Mouse (Mus musculus) embryonic facial prominence, embryonic 11.5 days (tissue): ENCODE results near the gene Gm17268. TPM values are rescaled to one million over a fixed set of nuclear protein-coding genes. Genes with fewer than 3 reads are reported as not detected.

Experiments
- ATAC-seq: fragments of 200-750 bp; cut with Nextera tagmentation; replicated peaks from 2 replicates; pipeline ENCODE4 v1.8.0; 2017; ENCODE audit warnings: low read depth; ENCODE audit not compliant: insufficient number of reproducible peaks, low FRiP score, low TSS enrichment
- DNase-seq: peaks from one replicate; pipeline ENCODE4 v3.0.0-alpha.2; 2015; ENCODE audit warnings: low spot score
- H3K27ac ChIP-seq: fragments of 300-500 bp; sonication (generic); replicated peaks from 2 replicates; pipeline ENCODE4 v1.5.1; 2014; ENCODE audit warnings: mild to moderate bottlenecking, low read depth, low read length, control low read depth
- H3K27me3 ChIP-seq: fragments of 300-500 bp; sonication (generic); 2 replicates; pipeline ENCODE4 v1.6.1; 2014; ENCODE audit warnings: mild to moderate bottlenecking, low read length, moderate library complexity, mixed read lengths; ENCODE audit not compliant: control insufficient read depth, insufficient read depth
- H3K36me3 ChIP-seq: fragments of 300-500 bp; sonication (generic); replicated peaks from 2 replicates; pipeline ENCODE4 v1.6.1; 2014; ENCODE audit warnings: low read depth, mild to moderate bottlenecking, low read length, moderate library complexity, mixed read lengths; ENCODE audit not compliant: control insufficient read depth, insufficient read depth
- H3K4me1 ChIP-seq: fragments of 300-500 bp; sonication (generic); 2 replicates; pipeline ENCODE4 v1.6.1; 2014; ENCODE audit warnings: low read length, mixed read lengths; ENCODE audit not compliant: control insufficient read depth, insufficient read depth
- H3K4me2 ChIP-seq: fragments of 300-500 bp; sonication (generic); 2 replicates; pipeline ENCODE4 v1.6.1; 2014; ENCODE audit warnings: low read depth, mild to moderate bottlenecking, control low read depth, low read length, moderate library complexity
- H3K4me3 ChIP-seq: fragments of 300-500 bp; sonication (generic); 2 replicates; pipeline ENCODE4 v1.5.1; 2014; ENCODE audit warnings: low read depth, low read length, control low read depth
- H3K9ac ChIP-seq: fragments of 300-500 bp; sonication (generic); replicated peaks from 2 replicates; pipeline ENCODE4 v1.6.1; 2014; ENCODE audit warnings: mild to moderate bottlenecking, control low read depth, low read length
- H3K9me3 ChIP-seq: fragments of 300-500 bp; sonication (generic); replicated peaks from 2 replicates; pipeline ENCODE4 v1.6.1; 2016; ENCODE audit warnings: mild to moderate bottlenecking, low read length, inconsistent platforms, mixed read lengths; ENCODE audit not compliant: control insufficient read depth
- WGBS: fragments of 180-500 bp; shearing (Covaris S2); extraction: QIAGEN DNeasy Blood & Tissue Kit; methylation state at CpG from one replicate; pipeline ENCODE4 v1.1.7; 2014; 5-methylcytosine and 5-hydroxymethylcytosine counted together
- polyA plus RNA-seq: library from polyadenylated mRNA; unstranded; fragments of >200 nt; fragmentation: Nextera tagmentation; extraction: Ambion mirVana; gene quantifications from 2 replicates; pipeline ENCODE4 v1.2.1, GENCODE M21; 2014

Gm17268 gene
- polyA plus RNA-seq, 1 experiment from 2014 or later = not detected

DNA sequence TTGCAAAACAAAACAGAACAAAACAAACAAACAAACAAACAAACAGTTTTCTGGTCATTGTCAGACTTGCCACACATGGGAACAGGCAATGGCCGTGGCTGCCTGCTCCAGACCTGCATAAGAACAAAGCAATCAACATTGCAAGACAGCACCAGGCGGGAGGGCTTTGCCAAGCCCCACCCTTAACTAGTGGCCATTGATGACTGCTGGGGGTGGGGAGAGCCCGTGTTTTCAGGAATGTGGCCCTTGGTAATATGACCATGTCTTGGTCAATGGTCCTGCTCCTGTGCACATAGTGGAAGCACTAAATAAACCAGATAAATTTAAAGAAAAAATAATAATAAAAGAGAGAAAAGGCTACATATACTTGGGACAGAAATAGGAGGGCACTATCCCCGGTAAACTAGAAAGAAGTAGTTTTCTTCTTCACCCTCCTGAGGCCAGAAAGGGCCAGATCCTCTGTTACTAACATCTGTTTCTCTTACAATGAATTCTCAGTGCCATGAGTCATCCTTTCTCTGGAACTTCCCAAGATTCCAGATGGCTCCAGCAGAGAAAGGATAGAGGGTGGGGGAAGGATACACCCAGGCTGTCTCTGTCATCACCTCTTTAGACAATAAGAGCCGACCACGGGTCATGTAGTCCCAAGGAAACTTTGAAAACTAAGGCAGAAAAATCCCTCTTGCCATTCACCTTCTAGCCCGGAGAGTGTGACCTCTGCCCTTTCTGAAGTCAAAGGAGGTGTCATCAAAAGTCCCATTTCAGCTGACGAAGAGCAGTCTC lies 26.8 kb downstream of the Gm17268 start:
- Histone ChIP-seq H3K9me3 (no peaks in the 10 kb centered on the region), H3K4me2 (no peak overlapping the region), H3K27me3 (no peaks in the 10 kb centered on the region), H3K4me3 (no peak overlapping the region), H3K4me1 (no peaks in the 10 kb centered on the region), H3K27ac (no peak overlapping the region), H3K9ac (no peak overlapping the region), H3K36me3 (no peaks in the 10 kb centered on the region)
- WGBS = 58% methylated on average over 8 of the region's 8 CpGs
- ATAC-seq = no peak
- no peak for DNase-seq

GRCm38 (mm10) chr11:82010115-82010514 lies 28.2 kb downstream of the Gm17268 start:
- 94% methylated on average over 3 of the region's 3 CpGs for WGBS
- ATAC-seq = no peak

GRCm38 (mm10) chr11:82006796-82007423 lies 31.5 kb downstream of the Gm17268 start:
- H3K4me1 ChIP-seq = no peaks in the 10 kb centered on the region

More at GRCm38 (mm10) chr11:82010115-82010514, 28.2 kb downstream of the Gm17268 start:
- no peak overlapping the region for H3K9ac ChIP-seq
- H3K27me3 ChIP-seq = no peaks in the 10 kb centered on the region
- DNase-seq = no peak
- no peaks in the 10 kb centered on the region for H3K9me3 ChIP-seq
- no peak overlapping the region for H3K27ac ChIP-seq
- no peaks in the 10 kb centered on the region for H3K36me3 ChIP-seq
- H3K4me3 ChIP-seq = no peak overlapping the region
- H3K4me2 ChIP-seq = no peak overlapping the region
- H3K4me1 ChIP-seq = no peaks in the 10 kb centered on the region

GRCm38 (mm10) chr11:82004810-82005209 lies 33.6 kb downstream of the Gm17268 start:
- Histone ChIP-seq H3K9ac (no peak overlapping the region), H3K4me1 (no peaks in the 10 kb centered on the region), H3K4me3 (no peak overlapping the region), H3K27me3 (no peaks in the 10 kb centered on the region), H3K9me3 (no peaks in the 10 kb centered on the region), H3K4me2 (no peak overlapping the region), H3K27ac (no peak overlapping the region), H3K36me3 (no peaks in the 10 kb centered on the region)
- ATAC-seq (no peak), DNase-seq (no peak)
- 75% methylated on average over 2 of the region's 2 CpGs for WGBS

More at GRCm38 (mm10) chr11:82006796-82007423, 31.5 kb downstream of the Gm17268 start:
- no peaks in the 10 kb centered on the region for H3K36me3 ChIP-seq
- no peaks in the 10 kb centered on the region for H3K27me3 ChIP-seq
- no peak for DNase-seq
- no peak overlapping the region for H3K9ac ChIP-seq
- no peak overlapping the region for H3K4me2 ChIP-seq
- no peak overlapping the region for H3K27ac ChIP-seq
- H3K9me3 ChIP-seq = no peaks in the 10 kb centered on the region
- no peak overlapping the region for H3K4me3 ChIP-seq
- ATAC-seq = no peak
- WGBS = 65% methylated on average over 12 of the region's 12 CpGs

DNA sequence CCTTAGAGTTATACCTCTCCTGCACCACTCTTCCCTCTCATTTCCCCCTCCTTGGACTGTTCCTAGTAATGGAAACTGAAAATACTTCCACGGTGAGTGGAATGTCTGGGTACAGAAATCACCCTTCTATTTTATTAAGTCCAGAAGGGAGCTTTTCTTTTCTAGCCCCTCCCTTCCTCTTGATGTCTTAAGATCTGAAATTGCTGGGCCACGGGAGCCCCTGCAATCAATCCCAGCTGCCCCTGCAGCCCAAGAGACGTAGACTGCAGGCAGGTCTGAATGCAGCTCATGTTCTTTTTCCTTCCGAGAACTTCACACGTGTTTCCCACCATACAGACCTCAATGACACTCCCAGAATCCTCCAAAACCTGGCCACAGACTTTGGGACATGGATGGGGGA lies 37.8 kb downstream of the Gm17268 start:
- H3K4me3 ChIP-seq = no peak overlapping the region
- no peak for ATAC-seq
- no peak overlapping the region for H3K9ac ChIP-seq
- H3K4me1 ChIP-seq = no peaks in the 10 kb centered on the region
- H3K9me3 ChIP-seq = no peaks in the 10 kb centered on the region
- H3K4me2 ChIP-seq = no peak overlapping the region
- H3K36me3 ChIP-seq = no peaks in the 10 kb centered on the region
- 35% methylated on average over 5 of the region's 5 CpGs for WGBS
- peak; percentile 59 for DNase-seq
- H3K27me3 ChIP-seq = no peaks in the 10 kb centered on the region
- no peak overlapping the region for H3K27ac ChIP-seq

DNA sequence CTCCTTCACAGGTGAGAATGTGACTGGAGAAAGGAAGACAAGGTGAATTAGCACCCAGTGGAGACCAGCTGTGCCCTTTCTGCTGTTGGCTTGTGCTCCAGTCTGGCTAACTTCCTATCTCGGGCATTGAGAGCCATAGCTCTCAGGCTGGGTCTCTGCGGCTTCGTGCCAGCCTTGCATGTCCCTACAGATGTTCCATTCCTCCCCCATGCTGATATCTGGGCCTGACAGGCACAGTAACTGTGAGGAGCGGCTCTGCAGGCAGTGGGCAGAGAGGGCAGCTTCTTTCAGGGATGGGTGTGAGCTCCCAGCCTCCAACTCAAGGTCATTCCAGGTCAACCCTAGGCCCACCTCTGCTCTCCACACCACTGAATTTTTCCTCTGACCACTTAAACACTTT lies 38.9 kb downstream of the Gm17268 start:
- Histone ChIP-seq H3K9ac (no peak overlapping the region), H3K4me3 (no peak overlapping the region), H3K4me1 (no peaks in the 10 kb centered on the region), H3K9me3 (no peaks in the 10 kb centered on the region), H3K27me3 (no peaks in the 10 kb centered on the region), H3K27ac (no peak overlapping the region), H3K4me2 (no peak overlapping the region), H3K36me3 (no peaks in the 10 kb centered on the region)
- DNase-seq (no peak), ATAC-seq (no peak)
- WGBS = 81% methylated on average over 4 of the region's 4 CpGs

DNA sequence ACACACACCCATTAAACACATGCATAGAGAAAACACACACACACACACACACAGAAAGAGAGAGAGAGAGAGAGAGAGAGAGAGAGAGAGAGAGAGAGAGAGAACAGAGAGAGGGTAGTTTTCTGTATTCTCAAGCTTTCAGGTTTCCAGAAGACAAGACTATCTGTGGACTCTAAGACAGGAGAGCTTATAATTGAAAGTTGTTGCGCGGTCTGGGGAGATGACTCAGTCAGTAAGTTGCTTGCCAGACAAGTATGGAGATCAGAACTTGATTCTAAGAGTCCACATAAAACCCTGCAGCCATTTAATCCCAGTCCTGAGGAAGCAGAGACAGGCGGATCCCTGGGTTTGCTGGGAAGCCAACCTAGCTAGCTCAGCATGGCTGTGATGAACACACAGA lies 39.7 kb downstream of the Gm17268 start:
- Histone ChIP-seq H3K27me3 (no peaks in the 10 kb centered on the region), H3K4me1 (no peaks in the 10 kb centered on the region), H3K36me3 (no peaks in the 10 kb centered on the region), H3K4me2 (no peak overlapping the region), H3K9ac (no peak overlapping the region), H3K27ac (no peak overlapping the region), H3K4me3 (no peak overlapping the region), H3K9me3 (no peaks in the 10 kb centered on the region)
- DNase-seq (no peak), ATAC-seq (no peak)
- WGBS = 78% methylated on average over 3 of the region's 3 CpGs

DNA sequence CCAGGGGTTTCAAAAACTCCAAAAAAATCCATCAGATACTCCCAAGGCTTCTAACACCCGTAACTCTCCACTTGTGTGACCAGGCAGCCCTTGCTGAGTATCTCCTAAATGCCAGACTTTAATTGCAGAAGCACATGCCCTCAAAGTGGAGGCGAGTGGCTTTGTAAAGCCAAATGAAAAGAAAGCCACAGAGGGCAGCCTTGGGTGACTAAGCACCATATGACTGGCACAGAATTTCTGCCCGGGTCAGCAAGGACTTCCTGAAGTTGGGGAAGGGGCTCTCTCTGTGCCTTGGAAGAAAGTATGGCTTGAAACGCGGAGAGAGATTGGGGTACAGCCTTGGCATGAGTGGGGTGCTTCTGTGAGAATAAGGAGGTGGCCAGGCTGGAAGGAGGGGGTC lies 41.3 kb downstream of the Gm17268 start:
- Histone ChIP-seq H3K4me2 (no peak overlapping the region), H3K4me1 (no peaks in the 10 kb centered on the region), H3K27me3 (no peaks in the 10 kb centered on the region), H3K9ac (no peak overlapping the region), H3K27ac (no peak overlapping the region), H3K9me3 (no peaks in the 10 kb centered on the region), H3K36me3 (no peaks in the 10 kb centered on the region), H3K4me3 (no peak overlapping the region)
- DNase-seq (no peak), ATAC-seq (no peak)
- 79% methylated on average over 5 of the region's 5 CpGs for WGBS
